Mouse (Mus musculus) midbrain, postnatal 0 days (tissue): ENCODE data around the gene Gm5788. TPM values are rescaled to one million over a fixed set of nuclear protein-coding genes. Genes with fewer than 3 reads are reported as not detected.
"Not testable (repeated sequence)": the region's sequence is repeated elsewhere in the genome, so short reads cannot be mapped to it uniquely, and the experiment has no call there.

Experiments
- ATAC-seq: fragments of 200-750 bp; cut with Nextera tagmentation; 2 replicates; pipeline ENCODE4 v1.8.0; 2017; ENCODE audit warnings: moderate number of reproducible peaks, mild to moderate bottlenecking, moderate TSS enrichment, moderate library complexity; ENCODE audit not compliant: low FRiP score
- DNase-seq: peaks from one replicate; pipeline ENCODE4 v3.0.0-alpha.2; 2015; ENCODE audit warnings: low spot score
- H3K27ac ChIP-seq: fragments of 300-500 bp; sonication (generic); 2 replicates; pipeline ENCODE4 v1.5.1; 2014; ENCODE audit warnings: low read depth, mild to moderate bottlenecking, low read length, mixed read lengths
- H3K27me3 ChIP-seq: fragments of 300-500 bp; sonication (generic); 2 replicates; pipeline ENCODE4 v1.6.1; 2014; ENCODE audit warnings: low read length, control low read depth, mixed read lengths; ENCODE audit not compliant: insufficient read depth
- H3K36me3 ChIP-seq: fragments of 300-500 bp; sonication (generic); 2 replicates; pipeline ENCODE4 v1.6.1; 2014; ENCODE audit warnings: low read length, control low read depth, mixed read lengths; ENCODE audit not compliant: insufficient read depth
- H3K4me1 ChIP-seq: fragments of 300-500 bp; sonication (generic); 2 replicates; pipeline ENCODE4 v1.6.1; 2014; ENCODE audit warnings: mild to moderate bottlenecking, control low read depth, antibody characterized with exemption, low read length, mixed read lengths; ENCODE audit not compliant: insufficient read depth
- H3K4me2 ChIP-seq: fragments of 300-500 bp; sonication (generic); 2 replicates; pipeline ENCODE4 v1.6.1; 2014; ENCODE audit warnings: low read depth, mild to moderate bottlenecking, low read length, mixed read lengths; ENCODE audit not compliant: poor library complexity, severe bottlenecking
- H3K4me3 ChIP-seq: fragments of 300-500 bp; sonication (generic); 2 replicates; pipeline ENCODE4 v1.5.1; 2014; ENCODE audit warnings: low read depth, mild to moderate bottlenecking, low read length, moderate library complexity
- H3K9ac ChIP-seq: fragments of 300-500 bp; sonication (generic); replicated peaks from 2 replicates; pipeline ENCODE4 v1.6.1; 2014; ENCODE audit warnings: mild to moderate bottlenecking, low read length, moderate library complexity, mixed read lengths; ENCODE audit not compliant: poor library complexity, severe bottlenecking
- H3K9me3 ChIP-seq: fragments of 300-500 bp; sonication (generic); 2 replicates; pipeline ENCODE4 v1.6.1; 2016; ENCODE audit warnings: low read length, control low read depth
- CTCF ChIP-seq: IDR thresholded peaks from 2 replicates; pipeline ENCODE4 v1.5.1; 2016; ENCODE audit warnings: antibody characterized with exemption, mild to moderate bottlenecking
- WGBS: fragments of 180-500 bp; shearing (Covaris S2); extraction: QIAGEN DNeasy Blood & Tissue Kit; methylation state at CpG from one replicate; pipeline ENCODE4 v1.1.7; 2014; 5-methylcytosine and 5-hydroxymethylcytosine counted together
- polyA plus RNA-seq: library from polyadenylated mRNA; unstranded; fragments of >200 nt; fragmentation: Nextera tagmentation; extraction: Ambion mirVana; gene quantifications from 2 replicates; pipeline ENCODE4 v1.2.1, GENCODE M21; 2015
- total RNA-seq: library from RNA; depleted of rRNA; stranded (reverse); fragments of >200 nt; gene quantifications from 2 replicates; pipeline ENCODE4 v1.2.3, GENCODE M21; 2014

Gene Gm5788
- total and polyA plus RNA-seq, 2 experiments from 2014 or later = not detected

- TF ChIP-seq CTCF = 0 out of 2 replicates have a peak, but pooled peaks have one; percentile 6
- Histone ChIP-seq H3K4me2 (peak within 1 kb of the TSS; percentile 56), H3K27me3 (no peaks in the 10 kb centered on the region), H3K27ac (peak within 1 kb of the TSS; percentile 93), H3K9me3 (no peaks in the 10 kb centered on the region), H3K9ac (peak within 1 kb of the TSS; percentile 77), H3K36me3 (0 out of 2 replicates have a peak, but pooled peaks cover 5% of the 10 kb centered on the region), H3K4me1 (peaks cover 4% of the 10 kb centered on the region; the same call in 1 of the 2 replicates), H3K4me3 (peak within 1 kb of the TSS; percentile 80)
- 2% methylated on average over 45 of the region's 45 CpGs for WGBS
- peak; percentile 98 for DNase-seq
- peak; percentile 96 for ATAC-seq
Measured at GRCm38 (mm10) chr12:87471964-87472786, 22.3 kb upstream of the Gm5788 start, which contains the start of gene Snw1. TSS of gene Snw1 (minus strand) at chr12:87472274.

DNA sequence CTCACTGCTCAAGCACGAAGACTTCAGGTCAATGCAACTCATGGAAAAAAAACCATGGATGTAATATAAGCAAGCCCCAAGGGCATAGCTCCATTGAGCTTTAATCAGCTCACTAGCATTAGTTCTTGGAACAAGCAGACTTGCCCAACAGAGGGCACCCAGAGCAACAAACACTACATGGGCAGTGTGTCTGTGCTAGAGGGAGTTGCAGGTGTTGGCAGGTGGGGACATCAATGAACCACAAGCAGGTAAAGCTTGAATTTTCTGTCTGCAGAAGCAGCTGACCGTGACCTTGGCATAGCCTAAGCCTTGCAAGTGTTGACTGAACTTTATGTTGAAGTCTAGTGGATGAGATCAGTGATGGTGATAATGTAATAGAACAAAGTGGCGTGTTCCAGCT lies 19.8 kb upstream of the Gm5788 start:
- Histone ChIP-seq H3K27me3 (no peaks in the 10 kb centered on the region), H3K36me3 (no peaks in the 10 kb centered on the region), H3K4me2 (no peak overlapping the region), H3K4me1 (peaks cover 4% of the 10 kb centered on the region; the same call in 1 of the 2 replicates), H3K9ac (no peak overlapping the region), H3K4me3 (no peak overlapping the region), H3K9me3 (no peaks in the 10 kb centered on the region), H3K27ac (no peak overlapping the region)
- WGBS = 80% methylated on average over 3 of the region's 3 CpGs
- no peak for ATAC-seq
- DNase-seq = no peak
- no peak for TF ChIP-seq CTCF

DNA sequence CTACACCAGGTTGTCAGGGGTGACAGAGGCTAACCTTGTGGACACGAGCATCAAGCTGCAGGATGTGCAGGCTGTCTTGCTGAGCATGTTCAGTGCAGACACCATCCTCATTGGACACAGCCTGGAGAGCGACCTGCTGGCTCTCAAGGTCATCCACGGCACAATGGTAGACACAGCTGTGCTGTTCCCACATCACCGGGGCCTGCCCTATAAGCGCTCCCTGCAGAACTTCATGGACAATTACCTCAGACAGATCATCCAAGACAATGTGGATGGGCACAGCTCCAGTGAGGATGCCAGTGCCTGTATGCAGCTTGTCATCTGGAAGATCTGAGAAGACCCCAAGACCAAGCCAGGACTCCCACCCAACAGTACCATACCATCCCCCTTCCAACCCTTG lies 12.0 kb upstream of the Gm5788 start:
- ATAC-seq, DNase-seq, H3K27ac ChIP-seq, H3K4me3 ChIP-seq, H3K4me2 ChIP-seq, H3K9me3 ChIP-seq, H3K9ac ChIP-seq, H3K27me3 ChIP-seq, H3K4me1 ChIP-seq, H3K36me3 ChIP-seq: not testable (repeated sequence)
- 89% methylated on average over 5 of the region's 5 CpGs for WGBS

GRCm38 (mm10) chr12:87488683-87489082 lies 5.8 kb upstream of the Gm5788 start:
- H3K4me1 ChIP-seq, H3K4me3 ChIP-seq, H3K27me3 ChIP-seq, H3K9me3 ChIP-seq, H3K9ac ChIP-seq, H3K36me3 ChIP-seq, H3K27ac ChIP-seq, H3K4me2 ChIP-seq, DNase-seq, ATAC-seq: not testable (repeated sequence)
- 79% methylated on average over 2 of the region's 2 CpGs for WGBS

- not testable (repeated sequence) for H3K27ac ChIP-seq, H3K9ac ChIP-seq, H3K36me3 ChIP-seq, ATAC-seq, H3K4me2 ChIP-seq, H3K4me3 ChIP-seq, DNase-seq, H3K4me1 ChIP-seq, H3K9me3 ChIP-seq, H3K27me3 ChIP-seq
- WGBS = 85% methylated on average over 4 of the region's 4 CpGs
Measured at GRCm38 (mm10) chr12:87514016-87514415, 19.5 kb downstream of the Gm5788 start, which contains the start of gene Gm8300. TSS of gene Gm8300 (plus strand) at chr12:87514316.

GRCm38 (mm10) chr12:87519616-87520015 lies 25.1 kb downstream of the Gm5788 start:
- not testable (repeated sequence) for H3K36me3 ChIP-seq, H3K27ac ChIP-seq, H3K27me3 ChIP-seq, H3K9ac ChIP-seq, ATAC-seq, H3K9me3 ChIP-seq, H3K4me3 ChIP-seq, H3K4me2 ChIP-seq, DNase-seq, H3K4me1 ChIP-seq
- 70% methylated on average over 3 of the region's 3 CpGs for WGBS
